Mouse (Mus musculus) ovary, postnatal 10 days (tissue): ENCODE results near the gene Islr2.

Experiments
- DNase-seq: peaks from one replicate; pipeline ENCODE4 v3.0.0; 2022; ENCODE audit warnings: low spot score

The Islr2 gene

DNA sequence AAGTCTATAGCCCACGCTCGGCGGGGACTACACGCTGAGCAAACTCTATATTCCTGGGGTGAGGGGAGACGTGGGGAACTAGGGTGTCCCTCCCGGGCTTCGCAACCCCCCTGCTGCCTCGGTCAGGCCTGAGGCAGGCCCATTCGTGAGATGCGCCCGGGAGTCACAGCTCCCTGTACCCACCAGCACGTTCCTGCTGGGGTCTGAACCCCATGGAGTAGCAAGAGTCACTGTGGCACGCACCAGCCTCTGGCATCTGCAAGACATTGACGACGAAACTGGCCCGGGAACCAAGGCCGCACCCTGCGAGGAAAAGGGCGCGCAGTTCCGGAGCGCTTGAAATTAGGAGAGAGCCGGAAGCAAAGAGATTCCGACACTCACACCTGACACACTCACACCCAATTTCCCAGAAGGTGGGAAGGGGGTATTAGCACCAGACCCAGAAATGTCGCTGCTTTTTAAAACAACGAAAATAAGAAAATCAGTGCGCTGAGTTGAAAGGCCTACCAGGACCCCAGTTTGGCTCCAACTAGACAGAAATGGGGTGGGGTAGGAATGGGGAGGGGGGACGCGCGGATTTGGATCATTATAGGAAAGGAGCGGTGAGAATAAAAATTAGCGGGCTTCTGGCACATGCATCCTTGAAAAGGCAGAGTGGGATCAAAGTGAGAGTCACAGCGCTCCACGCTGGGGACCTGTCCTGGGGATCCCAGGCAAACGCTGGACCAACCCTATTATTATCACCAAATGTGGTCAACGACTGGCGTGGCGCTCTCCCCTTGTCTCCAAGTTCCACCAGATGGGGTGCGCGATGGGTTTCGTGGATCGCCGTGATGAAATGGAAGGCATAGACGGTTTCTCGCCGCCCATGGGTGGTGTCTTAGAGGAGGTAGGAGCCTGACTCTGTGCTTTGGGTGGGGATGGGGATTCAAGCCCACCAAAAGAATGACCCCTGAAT lies 7.2 kb downstream of the Islr2 start:
- DNase-seq, result no peak

DNA sequence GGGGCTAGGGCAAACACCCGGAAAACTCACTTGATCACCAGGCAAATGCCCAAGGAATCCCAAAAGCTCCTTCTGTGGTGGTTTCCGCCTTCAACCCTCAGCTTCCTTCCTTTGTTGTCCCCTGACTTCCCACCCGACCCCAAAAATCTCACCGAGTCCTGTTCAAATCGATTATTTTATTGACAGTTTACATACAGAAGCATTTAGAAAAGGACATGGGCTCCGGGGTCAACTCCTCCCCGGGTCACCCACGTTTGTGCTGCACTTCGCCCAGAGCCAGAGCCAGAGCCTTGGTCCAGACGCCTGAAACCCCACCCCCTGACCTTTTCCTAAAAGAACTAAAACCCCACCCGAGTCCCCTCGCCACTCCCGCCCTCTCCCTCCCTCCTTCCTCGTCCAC lies 8.0 kb downstream of the Islr2 start:
- no peak for DNase-seq

GRCm38 (mm10) chr9:58195671-58196070 lies 8.4 kb downstream of the Islr2 start:
- no peak for DNase-seq

DNA sequence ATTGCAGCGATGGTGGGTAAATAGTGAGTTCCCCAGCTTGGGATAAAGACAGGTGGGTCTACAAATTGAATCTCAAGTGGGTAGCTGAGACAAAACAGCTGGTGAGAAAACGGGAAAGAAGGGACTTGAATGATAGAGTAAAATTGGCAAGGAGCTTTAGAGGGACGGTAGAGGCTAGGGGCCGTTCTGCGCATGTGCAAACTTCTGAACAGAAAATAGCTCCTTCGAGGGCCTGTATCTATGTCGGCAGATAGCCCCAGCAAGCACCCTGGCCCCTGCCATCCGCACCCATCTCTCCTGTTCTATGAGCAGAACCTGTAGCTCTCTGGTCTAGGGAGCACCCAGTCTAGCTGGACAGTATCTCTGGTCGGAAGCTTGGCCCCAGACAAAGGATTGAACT lies 9.9 kb downstream of the Islr2 start:
- DNase-seq, result no peak

DNA sequence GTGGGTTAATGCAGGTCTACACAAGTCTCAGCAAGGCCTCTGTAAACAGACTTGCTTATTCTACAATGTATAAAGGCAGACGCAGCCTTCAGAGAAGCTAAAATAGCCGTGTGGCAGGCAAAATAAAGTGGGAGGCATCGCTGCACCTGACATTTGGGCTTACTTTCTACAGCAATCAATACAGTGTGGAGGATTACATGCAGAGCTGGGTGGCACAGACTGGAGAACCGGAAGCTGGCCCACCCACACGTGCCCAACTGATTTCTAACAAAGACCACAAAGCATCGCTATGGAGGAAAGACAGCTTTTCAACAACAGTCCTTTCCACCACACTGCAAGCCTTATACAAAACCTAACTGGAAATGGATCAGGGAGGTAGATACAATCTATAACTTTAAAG lies 19.7 kb downstream of the Islr2 start:
- no peak for DNase-seq

DNA sequence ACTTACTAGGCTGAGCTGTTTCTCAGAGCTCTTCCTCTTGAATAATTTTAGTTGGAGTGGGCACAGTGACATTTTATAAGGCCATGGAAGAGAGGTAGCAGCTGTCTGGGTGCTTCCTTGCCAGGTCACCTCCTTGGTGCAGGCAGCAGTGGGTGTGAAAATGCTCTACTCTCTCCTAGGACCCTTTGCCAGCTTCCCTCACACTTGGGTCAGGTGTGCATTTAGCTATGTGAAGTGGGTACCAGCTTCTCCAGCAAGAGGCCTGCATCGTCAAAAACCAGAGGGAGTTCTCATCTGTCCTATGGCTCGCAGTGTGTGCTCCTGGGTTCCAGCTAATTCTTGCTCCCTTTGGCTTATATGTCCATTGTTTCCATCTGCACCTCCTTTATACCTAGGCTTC lies 24.7 kb downstream of the Islr2 start:
- no peak for DNase-seq

DNA sequence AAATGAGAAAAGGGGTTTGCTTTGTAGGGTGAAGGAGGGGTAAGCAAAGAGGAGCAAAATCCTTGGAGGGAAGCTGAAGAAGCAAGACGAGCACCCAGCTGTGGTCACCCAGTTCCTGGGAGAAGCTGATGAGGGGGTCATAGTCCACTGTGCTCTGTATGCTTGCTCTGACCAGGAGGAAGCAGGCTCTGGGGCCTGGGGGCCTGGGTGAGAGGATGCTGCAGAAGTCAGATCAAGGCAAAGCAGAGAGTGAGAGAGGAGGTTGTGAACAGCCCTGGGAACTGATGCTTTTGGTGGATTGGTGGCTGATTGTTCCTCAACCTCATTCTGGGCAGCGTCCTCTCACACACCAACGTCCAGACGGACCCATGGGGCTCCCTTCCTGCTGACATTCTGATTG lies 27.0 kb downstream of the Islr2 start:
- no peak for DNase-seq

GRCm38 (mm10) chr9:58175745-58176487 lies 28.2 kb downstream of the Islr2 start:
- no peak for DNase-seq

DNA sequence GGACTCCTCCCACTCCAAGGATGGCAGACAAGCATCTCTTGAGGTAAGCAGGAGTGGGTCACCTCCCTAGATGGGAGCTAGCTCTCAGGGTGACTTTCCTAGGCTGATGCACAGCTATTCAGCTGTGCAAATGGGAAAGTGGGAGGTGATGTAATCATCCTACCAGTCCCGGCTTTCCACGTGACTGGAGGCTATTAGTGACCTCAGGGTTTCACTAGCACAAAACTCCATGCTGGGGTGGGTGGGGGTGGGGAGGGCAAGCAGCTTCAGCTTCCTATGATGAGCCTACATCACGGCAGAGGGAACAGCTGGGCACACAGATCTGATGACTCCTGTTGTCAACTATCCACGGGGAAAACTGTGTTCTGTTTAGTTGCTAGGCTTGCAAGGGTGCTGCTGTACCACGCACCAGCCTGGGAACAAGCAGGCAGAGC lies 29.3 kb downstream of the Islr2 start:
- DNase-seq, result no peak

DNA sequence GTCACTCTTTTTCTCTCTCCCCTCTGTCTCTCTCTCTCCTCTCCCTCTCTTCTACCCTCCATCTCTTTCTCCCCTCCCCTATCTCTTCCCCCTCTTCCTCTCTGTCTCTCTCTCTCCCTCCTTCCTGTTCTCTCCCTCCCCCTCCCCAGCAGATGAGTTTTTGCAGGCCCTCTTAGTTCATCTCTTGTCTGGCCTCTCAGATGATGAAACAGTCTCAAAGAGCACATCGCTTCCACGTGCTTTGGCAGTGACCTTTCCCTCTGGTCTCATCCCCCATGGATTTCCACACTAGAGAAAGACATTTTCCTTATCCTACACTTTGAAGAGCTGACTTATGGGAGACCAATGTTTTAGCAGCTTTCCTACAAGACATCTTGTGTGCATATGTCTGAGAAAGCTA lies 31.3 kb downstream of the Islr2 start:
- DNase-seq, result no peak

DNA sequence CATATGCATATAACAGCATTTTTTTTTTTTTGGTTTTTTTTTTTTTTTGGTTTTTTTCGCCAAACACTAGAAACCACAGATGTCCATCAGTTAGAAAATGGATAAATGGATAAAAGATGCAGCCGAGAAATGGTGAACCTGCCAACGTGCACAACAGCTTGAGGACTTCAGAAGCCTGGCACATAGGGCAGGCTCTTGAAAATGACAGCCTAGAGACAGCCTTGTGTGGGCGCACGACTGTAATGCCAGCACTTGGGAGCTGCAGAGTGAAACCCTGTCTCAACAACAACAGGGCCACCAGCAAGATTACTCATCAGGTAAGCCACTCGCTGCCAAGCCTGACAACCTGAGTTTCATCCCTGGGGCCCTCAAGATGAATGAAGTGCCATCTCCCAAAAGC lies 34.7 kb downstream of the Islr2 start:
- DNase-seq, result no peak

DNA sequence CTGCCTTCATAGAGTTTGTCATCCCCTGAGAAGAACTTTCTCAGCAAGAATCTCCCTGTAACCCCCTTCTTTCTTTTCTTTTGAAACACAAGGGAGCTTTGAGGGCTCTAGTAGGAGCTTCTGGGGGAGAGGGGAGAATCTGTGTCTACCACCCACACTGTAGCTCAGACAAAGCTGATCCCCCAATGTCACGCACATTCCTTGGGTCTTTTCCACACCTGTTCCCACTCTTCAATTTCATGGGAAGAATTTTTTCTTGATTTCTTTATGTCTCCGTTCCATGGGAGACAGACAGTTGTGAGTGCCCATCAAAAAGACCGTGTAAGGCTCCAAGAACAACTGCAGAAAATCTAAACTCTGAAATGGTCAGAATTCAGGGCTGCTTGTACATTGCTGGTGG lies 35.2 kb downstream of the Islr2 start:
- DNase-seq, result no peak

DNA sequence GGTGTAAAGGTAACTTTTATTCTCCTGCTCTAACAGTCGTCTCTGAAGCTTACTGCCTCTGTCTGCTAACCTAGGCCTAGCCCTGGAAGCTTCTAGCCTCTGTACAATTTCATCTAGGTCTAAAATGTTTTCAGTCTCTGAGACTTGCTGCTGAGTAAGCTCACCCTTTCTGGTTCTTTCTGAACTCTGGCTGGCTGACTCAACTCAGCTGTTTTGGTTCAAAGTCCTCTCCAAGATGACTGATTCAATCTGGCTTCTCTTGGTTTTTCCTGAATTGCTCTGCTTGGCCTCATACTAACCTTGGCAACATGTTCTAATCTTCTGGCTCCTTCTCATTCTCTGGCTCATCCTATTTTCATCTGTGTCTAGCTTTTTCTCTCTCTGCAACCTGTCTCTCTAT lies 38.3 kb downstream of the Islr2 start:
- DNase-seq, result no peak

DNA sequence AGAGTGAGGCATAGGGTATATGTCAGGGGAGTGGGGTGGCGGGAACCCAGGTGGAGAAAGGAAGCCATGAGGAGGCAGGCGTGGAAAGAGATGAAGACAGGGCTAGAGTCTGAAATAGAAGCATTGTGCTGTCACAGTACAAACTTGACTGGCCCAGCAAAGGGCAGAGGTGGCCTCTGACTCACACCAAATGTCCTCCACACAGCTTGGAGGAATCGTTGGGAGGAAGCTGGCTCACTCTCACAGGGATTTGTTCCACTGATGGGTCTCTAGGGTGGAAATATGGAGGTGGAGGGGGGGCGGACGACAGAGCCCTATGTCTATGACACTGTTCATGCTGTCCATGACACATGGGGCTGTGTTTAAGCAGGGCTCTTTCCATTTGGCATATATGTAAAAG lies 41.0 kb downstream of the Islr2 start:
- DNase-seq, result no peak

- DNase-seq, result no peak
These were observed 41.9 kb downstream of the Islr2 start for GRCm38 (mm10) chr9:58162173-58162572.

DNA sequence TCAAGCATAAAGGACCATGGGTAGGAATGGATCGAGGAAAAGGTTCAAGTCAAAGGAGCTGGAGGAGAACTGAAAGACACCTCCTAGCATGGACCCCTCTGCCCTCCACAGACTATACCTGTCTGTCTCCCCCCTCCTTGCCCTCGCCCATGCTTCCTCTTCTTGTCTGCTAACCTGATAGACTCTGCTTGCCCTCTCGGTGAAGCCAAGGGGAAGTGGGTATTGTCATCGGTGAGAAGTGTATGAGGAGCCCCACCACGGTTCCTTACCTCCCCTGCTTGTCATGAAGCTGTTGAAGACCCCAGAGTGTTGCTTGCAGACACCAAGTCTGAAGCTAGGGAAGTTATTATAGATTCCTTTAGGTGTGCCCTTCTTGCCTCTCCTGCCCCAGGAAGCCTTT lies 43.8 kb downstream of the Islr2 start:
- DNase-seq, result no peak

DNA sequence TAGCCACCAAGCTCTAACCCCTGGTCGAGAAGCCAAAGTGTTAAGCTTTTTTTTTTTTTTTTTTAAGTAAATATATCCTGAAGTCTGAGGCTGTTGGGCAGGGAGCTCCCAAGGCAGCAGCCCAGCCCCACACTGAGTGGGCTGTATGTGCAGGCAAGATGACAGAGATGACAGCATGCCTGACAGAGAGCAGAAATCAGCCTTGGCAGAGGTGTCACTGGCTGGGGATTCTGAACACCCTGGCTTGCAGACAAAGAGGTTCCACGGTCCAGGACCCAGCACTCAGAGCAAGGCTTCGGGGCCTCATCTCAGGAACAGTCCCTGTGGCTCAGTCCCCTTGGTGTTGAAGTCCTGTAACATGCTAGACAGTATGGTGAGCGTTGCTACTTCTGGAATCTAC lies 44.3 kb downstream of the Islr2 start:
- DNase-seq, result no peak

- DNase-seq, result no peak
These were observed 45.4 kb downstream of the Islr2 start for GRCm38 (mm10) chr9:58158541-58159311.

DNA sequence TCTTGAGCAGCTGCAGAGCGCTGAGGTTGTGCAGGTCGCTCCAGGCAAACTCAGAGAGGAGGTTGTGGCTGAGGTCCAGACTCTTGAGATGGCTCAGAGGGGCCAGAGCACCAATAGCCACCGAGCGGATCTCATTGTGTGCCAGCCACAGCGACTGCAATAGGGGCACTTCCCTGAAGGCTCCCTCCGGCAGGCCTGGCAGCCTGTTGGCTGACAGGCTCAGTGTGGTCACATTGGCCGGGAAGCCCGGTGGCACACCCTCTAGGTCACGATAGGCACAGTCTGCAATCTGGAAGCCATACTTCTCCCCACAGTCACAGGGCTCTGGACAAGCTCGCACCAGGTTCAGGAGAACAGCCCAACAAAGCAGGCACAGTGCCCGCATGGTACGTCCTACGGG lies 46.3 kb downstream of the Islr2 start:
- DNase-seq, result no peak

DNA sequence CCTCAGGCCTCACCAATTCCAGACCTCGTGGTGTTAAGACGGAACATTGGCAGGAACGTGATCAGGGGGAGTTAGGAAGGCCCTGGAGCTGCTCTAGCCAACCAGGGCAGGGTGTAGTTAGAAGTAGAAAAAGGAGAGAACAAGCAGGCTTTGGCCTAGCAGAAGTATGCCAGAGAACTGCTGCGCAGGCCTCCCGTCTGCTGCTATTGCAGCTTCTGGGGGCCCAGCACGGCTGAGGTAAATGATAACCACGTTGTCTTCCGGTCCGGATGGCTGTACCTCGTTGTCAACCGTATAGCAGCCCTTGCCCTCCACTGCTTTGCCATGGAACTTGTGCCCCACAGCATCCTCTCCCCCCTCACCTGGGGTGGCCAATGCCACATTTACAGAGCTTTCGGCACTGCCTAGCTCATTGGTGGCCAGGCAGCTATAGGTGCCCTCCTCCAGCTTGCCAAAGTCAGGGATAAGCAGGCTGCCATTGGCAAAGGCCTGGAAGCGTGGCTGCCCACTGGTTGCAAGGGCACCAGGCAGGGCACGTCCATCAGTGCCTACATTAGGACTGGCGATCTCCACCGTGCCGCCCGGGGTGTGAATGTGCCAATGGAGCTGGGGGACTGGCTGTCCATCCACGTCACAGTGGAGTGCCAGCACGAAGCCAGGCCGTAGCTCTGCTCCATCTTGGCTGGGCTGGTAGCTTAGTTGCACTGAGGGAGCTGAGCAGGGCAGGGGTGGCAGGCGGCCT lies 47.1 kb downstream of the Islr2 start:
- no peak for DNase-seq

GRCm38 (mm10) chr9:58155366-58155765 lies 48.8 kb downstream of the Islr2 start:
- DNase-seq, result no peak

DNA sequence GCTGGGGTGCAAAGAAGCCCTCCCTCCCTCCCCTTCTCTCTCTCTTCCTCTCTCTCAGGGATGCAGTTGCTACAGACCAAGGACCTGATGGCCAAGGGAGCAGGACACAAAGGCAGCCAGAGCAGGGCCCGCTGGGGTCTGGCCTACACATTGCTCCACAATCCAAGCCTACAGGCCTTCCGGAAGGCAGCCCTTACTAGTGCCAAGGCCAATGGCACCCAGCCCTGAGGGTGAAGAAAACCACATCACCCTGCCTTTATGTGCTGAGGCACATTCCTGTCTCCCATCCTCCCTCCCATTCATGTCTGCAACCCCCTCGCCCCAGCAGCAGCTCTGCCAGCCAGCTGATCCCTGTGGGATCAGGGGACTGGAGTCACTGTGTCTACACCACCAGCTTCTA lies 51.0 kb downstream of the Islr2 start:
- no peak for DNase-seq
